Mouse (Mus musculus): ENCODE results near the gene Rab38.
A peak's percentile ranks its signal among the peaks of the same experiment; 100 is the strongest.

The Rab38 gene

GRCm38 (mm10) chr7:88429786-88430691 is at the start of gene Rab38:
Gene Rab38, plus strand, starts transcription at chr7:88430273.
- peak; percentile 30 for DNase-seq (ENCODE audit: low spot score)

- DNase-seq (ENCODE audit: low spot score), result no peak
These were observed 35.5 kb upstream of the Rab38 start for GRCm38 (mm10) chr7:88394568-88394967.

GRCm38 (mm10) chr7:88395745-88396144 is 34.3 kb upstream of the Rab38 start:
- DNase-seq (ENCODE audit: low spot score), result no peak

- DNase-seq (ENCODE audit: low spot score), result no peak
These were observed 24.8 kb upstream of the Rab38 start for GRCm38 (mm10) chr7:88405311-88405710.

GRCm38 (mm10) chr7:88406466-88406865 is 23.6 kb upstream of the Rab38 start:
- DNase-seq (ENCODE audit: low spot score), result no peak

- DNase-seq (ENCODE audit: low spot score), result no peak
These were observed 8.3 kb upstream of the Rab38 start for GRCm38 (mm10) chr7:88421821-88422220.

GRCm38 (mm10) chr7:88423889-88424288 is 6.2 kb upstream of the Rab38 start:
- DNase-seq (ENCODE audit: low spot score), result no peak

- no peak for DNase-seq (ENCODE audit: low spot score)
These were observed 4.3 kb upstream of the Rab38 start for GRCm38 (mm10) chr7:88425744-88426143.

GRCm38 (mm10) chr7:88427484-88427883 is 2.6 kb upstream of the Rab38 start:
- no peak for DNase-seq (ENCODE audit: low spot score)

- no peak for DNase-seq (ENCODE audit: low spot score)
These were observed 615 bp downstream of the Rab38 start for GRCm38 (mm10) chr7:88430692-88431084.

GRCm38 (mm10) chr7:88440301-88440700 is 10.2 kb downstream of the Rab38 start:
- no peak for DNase-seq (ENCODE audit: low spot score)

GRCm38 (mm10) chr7:88442649-88443048 is 12.6 kb downstream of the Rab38 start:
- no peak for DNase-seq (ENCODE audit: low spot score)

GRCm38 (mm10) chr7:88443435-88443834 is 13.4 kb downstream of the Rab38 start:
- DNase-seq (ENCODE audit: low spot score), result no peak

- DNase-seq (ENCODE audit: low spot score), result no peak
These were observed 15.3 kb downstream of the Rab38 start for GRCm38 (mm10) chr7:88445320-88445903.

GRCm38 (mm10) chr7:88453234-88453633 is 23.2 kb downstream of the Rab38 start:
- no peak for DNase-seq (ENCODE audit: low spot score)

- no peak for DNase-seq (ENCODE audit: low spot score)
These were observed 27.8 kb downstream of the Rab38 start for GRCm38 (mm10) chr7:88457827-88458226.

GRCm38 (mm10) chr7:88467754-88468153 is 37.7 kb downstream of the Rab38 start:
- no peak for DNase-seq (ENCODE audit: low spot score)

GRCm38 (mm10) chr7:88482110-88482619 is 52.1 kb downstream of the Rab38 start:
- no peak for DNase-seq (ENCODE audit: low spot score)

GRCm38 (mm10) chr7:88482628-88483027 is 52.6 kb downstream of the Rab38 start:
- DNase-seq (ENCODE audit: low spot score), result no peak

- DNase-seq (ENCODE audit: low spot score), result no peak
These were observed 60.9 kb downstream of the Rab38 start for GRCm38 (mm10) chr7:88491020-88491419.

- DNase-seq (ENCODE audit: low spot score), result no peak
These were observed 72.2 kb downstream of the Rab38 start for GRCm38 (mm10) chr7:88502217-88502817.

GRCm38 (mm10) chr7:88509748-88510147 is 79.7 kb downstream of the Rab38 start:
- DNase-seq (ENCODE audit: low spot score), result no peak

- DNase-seq (ENCODE audit: low spot score), result no peak
These were observed 92.4 kb downstream of the Rab38 start for GRCm38 (mm10) chr7:88522481-88522880.
